Mouse (Mus musculus): ENCODE data around the gene Myo16. TPM values are rescaled to one million over a fixed set of nuclear protein-coding genes. Genes with fewer than 3 reads are reported as not detected.

The Myo16 gene
- polyA plus RNA-seq, 1 experiment from 2014 or later = 0.70 TPM

DNA sequence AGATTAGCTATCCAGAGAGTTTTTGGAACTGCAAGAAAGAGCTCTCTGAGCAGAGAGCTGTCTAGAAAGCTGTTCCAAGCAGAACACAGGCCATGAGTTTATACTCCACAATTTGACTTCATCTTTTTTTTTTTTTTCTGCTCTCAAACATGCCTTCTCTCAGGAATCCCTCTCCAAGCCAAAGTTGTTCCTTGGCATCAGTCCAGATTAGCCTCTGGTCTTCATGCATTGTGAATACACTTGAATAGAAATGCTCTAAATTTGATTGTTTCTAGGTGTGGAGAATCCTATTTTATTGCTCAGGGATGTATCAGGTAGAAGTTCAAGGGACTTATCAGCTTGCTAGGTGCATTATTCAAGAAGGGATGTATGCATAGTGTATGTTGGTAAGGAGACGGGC lies 151.0 kb downstream of the Myo16 start:
- TF ChIP-seq CTCF (IDR thresholded peaks at IDR 0.05; ENCODE audit: low read depth) = no peak

DNA sequence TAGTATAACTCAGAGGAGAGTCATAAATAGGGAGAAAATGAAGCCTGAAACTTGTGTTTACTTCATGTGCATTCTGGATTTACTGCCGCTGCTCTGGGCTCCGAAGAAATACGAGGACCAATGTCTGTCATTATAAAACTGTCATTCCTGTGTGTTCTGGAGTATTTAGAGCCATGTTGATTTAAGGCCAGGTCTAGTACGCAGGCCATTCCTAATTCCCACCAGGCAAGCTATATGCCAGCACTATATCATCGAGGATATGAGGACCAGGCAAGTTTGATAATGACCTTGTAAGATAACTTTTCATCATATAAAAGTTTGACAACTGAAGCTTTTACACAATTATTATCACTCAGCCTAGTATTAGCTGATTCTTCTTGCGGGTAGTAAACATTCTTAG lies 153.6 kb downstream of the Myo16 start:
- no peak overlapping the region for H3K4me3 ChIP-seq (ENCODE audit: low read depth, low read length)
- no peak overlapping the region for H3K9ac ChIP-seq
- DNase-seq (no peak), ATAC-seq (ENCODE audit: insufficient read depth) (no peak)
- H3K27ac ChIP-seq (ENCODE audit: low read depth) = no peak overlapping the region
- H3K36me3 ChIP-seq (ENCODE audit: insufficient read depth) = no peaks in the 10 kb centered on the region
- 60% methylated on average over 6 of the region's 6 CpGs for WGBS
- H3K4me1 ChIP-seq (ENCODE audit: insufficient read depth) = no peaks in the 10 kb centered on the region
- H3K4me2 ChIP-seq = no peak overlapping the region
- TF ChIP-seq CTCF (IDR thresholded peaks at IDR 0.05; ENCODE audit: low read depth) = no peak
- H3K27me3 ChIP-seq (ENCODE audit: insufficient read depth, low read length) = no peaks in the 10 kb centered on the region
- no peaks in the 10 kb centered on the region for H3K9me3 ChIP-seq (ENCODE audit: low read depth, low read length)

More for the DNA sequence above, 151.0 kb downstream of the Myo16 start:
- ATAC-seq (ENCODE audit: insufficient read depth) (no peak), DNase-seq (peak; percentile 61)
- Histone ChIP-seq H3K4me2 (no peak overlapping the region), H3K9ac (no peak overlapping the region), H3K4me1 (ENCODE audit: insufficient read depth) (no peaks in the 10 kb centered on the region), H3K4me3 (ENCODE audit: low read depth, low read length) (no peak overlapping the region), H3K9me3 (ENCODE audit: low read depth, low read length) (no peaks in the 10 kb centered on the region), H3K27ac (ENCODE audit: low read depth) (no peak overlapping the region), H3K27me3 (ENCODE audit: insufficient read depth, low read length) (no peaks in the 10 kb centered on the region), H3K36me3 (ENCODE audit: insufficient read depth) (no peaks in the 10 kb centered on the region)
- 73% methylated on average over 1 of the region's 1 CpGs for WGBS

DNA sequence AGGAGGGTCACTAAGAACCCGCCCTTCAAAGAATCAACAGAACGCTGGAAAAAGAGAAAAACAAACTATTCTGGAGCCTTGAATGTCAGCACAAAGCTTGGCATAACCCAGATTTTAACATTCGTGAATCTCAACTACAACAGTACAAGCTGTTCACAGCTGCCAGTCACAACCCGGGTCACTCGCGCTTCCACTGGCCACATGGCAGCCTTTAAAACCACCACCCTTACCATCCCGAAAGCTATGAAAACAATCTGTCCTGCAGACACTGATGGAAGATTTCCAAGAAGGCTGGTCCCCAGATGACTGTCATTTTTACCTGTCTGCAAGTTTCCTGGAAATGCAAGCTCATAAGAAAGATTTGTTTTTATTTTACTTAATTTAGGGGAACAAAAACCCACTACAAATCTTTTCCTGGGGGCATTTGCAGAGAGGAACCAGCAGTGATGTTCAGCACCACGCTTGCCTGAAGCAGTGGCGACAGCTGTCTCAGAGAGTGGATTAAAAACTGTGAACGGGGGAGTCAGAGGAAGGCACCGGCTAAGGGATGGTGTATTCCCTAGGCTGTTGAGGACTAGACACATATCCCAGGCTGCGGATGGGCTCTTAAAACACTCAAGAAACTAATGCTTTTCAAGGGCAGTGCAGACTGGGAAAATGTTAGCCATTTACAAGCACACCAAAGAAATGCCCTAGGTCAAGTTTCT lies 154.2 kb downstream of the Myo16 start:
- H3K36me3 ChIP-seq (ENCODE audit: insufficient read depth) = no peaks in the 10 kb centered on the region
- ATAC-seq (ENCODE audit: insufficient read depth) = no peak

DNA sequence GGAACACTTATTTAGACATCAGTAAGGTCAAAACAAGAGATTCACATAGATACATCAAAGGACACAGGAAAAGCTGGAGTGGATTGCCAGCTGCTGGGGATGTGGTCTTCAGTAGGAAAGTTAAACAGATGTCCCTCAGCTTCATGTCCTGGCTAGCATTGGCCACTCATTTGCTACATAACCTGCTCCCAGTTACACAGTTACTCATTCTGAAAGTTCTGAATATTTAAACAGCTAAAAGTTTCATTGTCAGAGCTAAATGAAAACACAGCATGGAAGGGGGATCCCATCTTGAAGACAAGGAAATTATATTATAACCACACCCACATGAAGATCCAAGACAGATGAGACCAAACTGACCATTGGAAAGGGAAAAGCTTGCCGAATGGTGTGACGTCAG lies 156.8 kb downstream of the Myo16 start:
- TF ChIP-seq CTCF (IDR thresholded peaks at IDR 0.05; ENCODE audit: low read depth) = no peak
- Histone ChIP-seq H3K9me3 (ENCODE audit: low read depth, low read length) (no peaks in the 10 kb centered on the region), H3K4me1 (ENCODE audit: insufficient read depth) (no peaks in the 10 kb centered on the region), H3K9ac (no peak overlapping the region), H3K4me2 (no peak overlapping the region), H3K27ac (ENCODE audit: low read depth) (no peak overlapping the region), H3K4me3 (ENCODE audit: low read depth, low read length) (no peak overlapping the region), H3K27me3 (ENCODE audit: insufficient read depth, low read length) (no peaks in the 10 kb centered on the region), H3K36me3 (ENCODE audit: insufficient read depth) (no peaks in the 10 kb centered on the region)
- DNase-seq = no peak
- 88% methylated on average over 2 of the region's 2 CpGs for WGBS
- no peak for ATAC-seq (ENCODE audit: insufficient read depth)

More for the DNA sequence above, 154.2 kb downstream of the Myo16 start:
- 36% methylated on average over 12 of the region's 12 CpGs for WGBS
- Histone ChIP-seq H3K27me3 (ENCODE audit: insufficient read depth, low read length) (no peaks in the 10 kb centered on the region), H3K4me1 (ENCODE audit: insufficient read depth) (no peaks in the 10 kb centered on the region), H3K4me2 (no peak overlapping the region), H3K9ac (no peak overlapping the region), H3K27ac (ENCODE audit: low read depth) (no peak overlapping the region), H3K4me3 (ENCODE audit: low read depth, low read length) (no peak overlapping the region), H3K9me3 (ENCODE audit: low read depth, low read length) (no peaks in the 10 kb centered on the region)
- no peak for DNase-seq
- TF ChIP-seq CTCF (IDR thresholded peaks at IDR 0.05; ENCODE audit: low read depth) = no peak

DNA sequence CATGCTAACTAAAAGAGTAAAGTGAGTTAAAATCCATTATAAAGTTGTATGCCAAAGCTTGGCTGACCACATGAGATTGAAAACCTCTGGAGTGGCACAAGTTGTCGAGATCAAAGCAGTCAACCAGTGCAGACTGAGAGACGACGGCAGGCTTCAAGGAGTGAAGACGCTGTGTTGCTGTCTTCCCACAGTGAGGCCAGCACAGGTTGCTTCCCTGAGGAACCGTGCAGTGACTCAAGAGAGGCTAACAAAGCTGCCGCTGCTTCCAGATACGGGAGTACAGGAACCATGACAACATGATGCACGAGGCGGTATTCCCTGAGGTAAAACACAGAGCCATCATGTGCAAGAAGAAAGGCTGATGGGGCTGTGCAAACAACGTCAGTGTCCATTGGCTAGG lies 158.6 kb downstream of the Myo16 start:
- no peak for ATAC-seq (ENCODE audit: insufficient read depth)
- Histone ChIP-seq H3K27ac (ENCODE audit: low read depth) (no peak overlapping the region), H3K9me3 (ENCODE audit: low read depth, low read length) (no peaks in the 10 kb centered on the region), H3K4me3 (ENCODE audit: low read depth, low read length) (no peak overlapping the region), H3K4me2 (no peak overlapping the region), H3K36me3 (ENCODE audit: insufficient read depth) (no peaks in the 10 kb centered on the region), H3K27me3 (ENCODE audit: insufficient read depth, low read length) (no peaks in the 10 kb centered on the region), H3K9ac (no peak overlapping the region), H3K4me1 (ENCODE audit: insufficient read depth) (no peaks in the 10 kb centered on the region)
- no peak for DNase-seq
- no peak for TF ChIP-seq CTCF (IDR thresholded peaks at IDR 0.05; ENCODE audit: low read depth)
- WGBS = 52% methylated on average over 10 of the region's 10 CpGs

DNA sequence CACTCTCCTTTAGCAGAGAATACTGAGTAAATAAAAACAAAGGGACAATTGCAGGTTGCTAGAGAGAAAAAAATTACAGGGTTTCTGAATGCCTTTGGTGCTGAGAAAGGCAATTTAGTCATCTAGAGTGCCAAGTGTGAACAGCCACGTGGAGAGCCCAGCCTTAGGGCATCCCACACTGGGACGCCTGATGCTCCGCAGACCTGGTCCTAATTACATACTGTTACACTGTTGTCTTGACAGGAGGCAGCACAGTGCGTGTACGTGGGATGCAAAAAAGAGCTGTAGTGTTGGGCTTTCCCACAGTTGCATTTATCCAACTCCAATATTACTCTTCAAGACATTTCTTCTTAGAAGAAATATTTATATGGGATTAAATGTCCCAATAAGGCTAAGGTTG lies 162.5 kb downstream of the Myo16 start:
- Histone ChIP-seq H3K9me3 (ENCODE audit: low read depth, low read length) (no peaks in the 10 kb centered on the region), H3K4me3 (ENCODE audit: low read depth, low read length) (no peak overlapping the region), H3K27me3 (ENCODE audit: insufficient read depth, low read length) (no peaks in the 10 kb centered on the region), H3K27ac (ENCODE audit: low read depth) (no peak overlapping the region), H3K4me2 (no peak overlapping the region), H3K36me3 (ENCODE audit: insufficient read depth) (no peaks in the 10 kb centered on the region), H3K9ac (no peak overlapping the region), H3K4me1 (ENCODE audit: insufficient read depth) (no peaks in the 10 kb centered on the region)
- WGBS = 76% methylated on average over 5 of the region's 5 CpGs
- no peak for ATAC-seq (ENCODE audit: insufficient read depth)
- no peak for TF ChIP-seq CTCF (IDR thresholded peaks at IDR 0.05; ENCODE audit: low read depth)
- DNase-seq = no peak

DNA sequence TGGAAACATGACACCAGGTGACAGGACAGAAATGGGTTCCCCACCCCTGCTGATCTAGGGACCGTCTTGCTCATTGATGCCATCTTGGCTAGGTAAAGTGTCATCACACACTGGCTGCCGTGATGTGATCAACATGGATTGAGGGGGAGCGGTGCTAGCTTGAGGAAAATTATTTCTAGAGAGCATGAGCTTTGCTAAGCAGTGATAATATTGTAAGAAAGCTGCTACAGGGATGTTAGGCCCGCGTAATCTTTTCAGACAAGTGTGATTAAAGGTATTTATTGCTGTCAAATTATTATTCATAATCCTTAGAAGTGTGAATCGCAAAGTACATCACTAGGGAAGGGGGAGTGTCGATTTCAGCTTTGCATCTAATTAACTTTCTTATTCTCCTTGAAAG lies 164.4 kb downstream of the Myo16 start:
- Histone ChIP-seq H3K27ac (ENCODE audit: low read depth) (no peak overlapping the region), H3K36me3 (ENCODE audit: insufficient read depth) (no peaks in the 10 kb centered on the region), H3K9ac (no peak overlapping the region), H3K4me3 (ENCODE audit: low read depth, low read length) (no peak overlapping the region), H3K27me3 (ENCODE audit: insufficient read depth, low read length) (no peaks in the 10 kb centered on the region), H3K9me3 (ENCODE audit: low read depth, low read length) (no peaks in the 10 kb centered on the region), H3K4me2 (no peak overlapping the region), H3K4me1 (ENCODE audit: insufficient read depth) (no peaks in the 10 kb centered on the region)
- TF ChIP-seq CTCF (IDR thresholded peaks at IDR 0.05; ENCODE audit: low read depth) = no peak
- 81% methylated on average over 7 of the region's 7 CpGs for WGBS
- no peak for ATAC-seq (ENCODE audit: insufficient read depth)
- DNase-seq = no peak
